Mouse (Mus musculus): ENCODE results near the gene Wdr11.
A peak's percentile ranks its signal among the peaks of the same experiment; 100 is the strongest.

Gene Wdr11

DNA sequence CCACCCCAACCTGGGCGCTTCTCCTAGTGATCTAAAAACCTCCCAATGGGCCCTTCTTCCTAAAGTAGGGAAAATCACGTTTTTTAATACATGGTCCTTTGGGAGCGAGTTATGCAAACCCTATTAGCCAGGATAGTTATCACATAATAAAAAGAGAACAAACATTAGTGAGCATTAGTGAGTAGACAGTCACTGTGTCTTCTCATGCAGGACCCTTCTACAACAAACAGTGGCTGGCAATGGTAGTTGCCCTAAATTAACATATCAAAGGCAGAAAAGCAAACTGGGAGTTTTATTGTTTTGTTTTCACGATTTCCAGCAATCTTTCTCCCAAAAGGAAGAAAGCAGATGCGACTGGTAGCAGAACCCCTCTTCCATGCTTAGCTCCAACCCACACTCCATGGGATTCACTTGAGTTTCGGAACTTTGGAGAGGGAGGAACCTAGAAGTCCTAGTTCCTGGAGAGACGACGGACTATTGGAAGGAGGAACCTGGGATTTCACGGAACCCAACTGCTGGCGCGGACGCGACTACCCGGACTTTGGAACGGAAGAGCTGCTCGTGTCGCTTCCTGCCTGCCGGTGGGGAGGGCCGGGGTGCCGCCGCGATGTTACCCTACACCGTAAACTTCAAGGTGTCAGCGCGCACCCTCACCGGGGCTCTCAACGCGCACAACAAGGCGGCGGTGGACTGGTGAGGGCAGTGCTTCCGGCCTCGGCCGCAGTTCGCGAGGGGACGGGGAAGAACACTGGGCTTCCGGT is at the start of gene Wdr11:
Gene Wdr11, plus strand, starts transcription at position 493 of the 761 bp plus-strand sequence.
- Histone ChIP-seq H3K27me3 (ENCODE audit: control insufficient read depth, insufficient read depth, low read length, poor library complexity, severe bottlenecking) (no peaks in the 10 kb centered on the region), H3K36me3 (ENCODE audit: control insufficient read depth, insufficient read depth, low read length, poor library complexity, severe bottlenecking) (no peaks in the 10 kb centered on the region)
- peak; percentile 67 for DNase-seq (ENCODE audit: low read depth, low spot score)

DNA sequence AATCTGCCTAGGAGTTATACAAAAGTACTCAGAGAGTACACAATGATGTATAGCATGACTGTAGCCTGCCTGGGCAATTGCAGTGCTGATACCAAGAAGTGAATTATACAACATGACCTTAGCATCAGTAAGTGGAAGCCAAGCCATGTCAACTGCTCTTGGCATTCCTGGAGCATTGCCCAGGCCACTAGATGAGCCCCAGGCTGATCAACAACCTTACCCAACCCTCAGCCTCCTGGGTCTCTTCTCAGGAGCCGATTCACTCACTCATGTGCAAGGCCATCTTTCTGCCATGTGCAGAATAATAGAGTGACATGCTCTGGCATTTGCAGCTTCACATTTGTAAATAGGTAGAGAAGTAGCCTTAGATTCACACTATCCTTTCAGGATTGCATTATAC is 24.1 kb upstream of the Wdr11 start:
- Histone ChIP-seq H3K27me3 (ENCODE audit: control insufficient read depth, insufficient read depth, low read length, poor library complexity, severe bottlenecking) (no peaks in the 10 kb centered on the region; the same call in 1 of the 2 replicates), H3K36me3 (ENCODE audit: control insufficient read depth, insufficient read depth, low read length, poor library complexity, severe bottlenecking) (no peaks in the 10 kb centered on the region)
- DNase-seq (ENCODE audit: low read depth, low spot score) = no peak

DNA sequence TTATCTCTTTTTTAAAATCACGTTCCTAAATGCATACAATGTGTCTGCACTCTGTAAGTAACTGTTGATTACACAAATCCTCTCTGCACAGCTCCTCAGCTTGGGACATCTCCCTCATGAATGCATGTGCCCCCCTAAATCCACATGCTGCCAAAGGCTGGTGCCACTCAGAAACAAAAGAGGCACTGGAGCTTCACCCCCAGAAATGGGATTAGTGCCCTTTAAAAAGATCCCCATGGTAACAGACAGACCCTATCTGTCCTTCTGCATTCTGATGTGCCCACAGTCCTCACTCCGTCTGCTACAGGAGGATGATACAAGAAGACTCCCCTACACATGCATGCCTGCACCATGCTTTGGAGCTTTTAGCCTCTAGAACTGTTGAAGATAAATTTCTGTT is 23.3 kb upstream of the Wdr11 start:
- no peaks in the 10 kb centered on the region for H3K36me3 ChIP-seq (ENCODE audit: control insufficient read depth, insufficient read depth, low read length, poor library complexity, severe bottlenecking)
- no peak for DNase-seq (ENCODE audit: low read depth, low spot score)
- no peaks in the 10 kb centered on the region; the same call in 1 of the 2 replicates for H3K27me3 ChIP-seq (ENCODE audit: control insufficient read depth, insufficient read depth, low read length, poor library complexity, severe bottlenecking)

- DNase-seq (ENCODE audit: low read depth, low spot score) = peak; percentile 15
Observed at GRCm38 (mm10) chr7:129574471-129574870, 17.2 kb upstream of the Wdr11 start.

DNA sequence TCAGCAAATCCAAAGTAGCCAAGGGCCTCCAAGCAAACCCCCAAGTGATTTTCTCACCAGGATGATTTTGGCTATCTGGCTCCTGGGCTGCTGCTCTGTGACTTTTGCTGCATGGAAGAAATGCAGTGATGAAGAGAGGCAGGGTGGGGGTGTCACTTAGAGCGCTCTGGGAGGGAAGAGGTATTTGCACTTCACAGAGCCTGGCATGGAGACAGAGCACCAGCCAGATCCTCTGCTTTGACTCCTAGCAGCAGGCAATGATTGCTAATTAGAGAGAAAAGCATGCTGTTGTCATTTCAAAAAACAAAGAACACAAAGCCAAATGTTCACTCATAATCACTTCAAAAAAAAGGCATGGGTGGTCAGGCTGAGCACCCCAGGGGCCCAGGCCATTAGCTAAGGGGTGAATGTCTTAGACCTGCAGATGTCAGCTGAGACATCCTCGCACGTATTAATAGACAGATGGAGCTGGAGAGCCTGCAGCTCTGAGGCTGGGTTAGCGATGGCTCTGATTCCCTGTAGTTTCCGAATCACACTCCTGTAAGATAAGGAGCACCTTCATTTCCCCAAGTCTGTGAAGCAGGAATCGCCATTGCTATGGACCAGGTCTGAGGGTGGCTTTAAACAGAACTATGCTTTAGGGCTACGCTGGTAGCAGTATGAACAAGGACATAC is 16.4 kb upstream of the Wdr11 start:
- Histone ChIP-seq H3K36me3 (ENCODE audit: control insufficient read depth, insufficient read depth, low read length, poor library complexity, severe bottlenecking) (no peaks in the 10 kb centered on the region), H3K27me3 (ENCODE audit: control insufficient read depth, insufficient read depth, low read length, poor library complexity, severe bottlenecking) (no peaks in the 10 kb centered on the region)
- no peak for DNase-seq (ENCODE audit: low read depth, low spot score)

More at GRCm38 (mm10) chr7:129574471-129574870, 17.2 kb upstream of the Wdr11 start:
- H3K36me3 ChIP-seq (ENCODE audit: control insufficient read depth, insufficient read depth, low read length, poor library complexity, severe bottlenecking) = no peaks in the 10 kb centered on the region
- H3K27me3 ChIP-seq (ENCODE audit: control insufficient read depth, insufficient read depth, low read length, poor library complexity, severe bottlenecking) = no peaks in the 10 kb centered on the region; the same call in 1 of the 2 replicates

GRCm38 (mm10) chr7:129592132-129592745 is 576 bp downstream of the Wdr11 start:
- H3K36me3 ChIP-seq (ENCODE audit: control insufficient read depth, insufficient read depth, low read length, poor library complexity, severe bottlenecking) = no peaks in the 10 kb centered on the region
- DNase-seq (ENCODE audit: low read depth, low spot score) = no peak
- H3K27me3 ChIP-seq (ENCODE audit: control insufficient read depth, insufficient read depth, low read length, poor library complexity, severe bottlenecking) = no peaks in the 10 kb centered on the region

- Histone ChIP-seq H3K27me3 (ENCODE audit: control insufficient read depth, insufficient read depth, low read length, poor library complexity, severe bottlenecking) (no peaks in the 10 kb centered on the region), H3K36me3 (ENCODE audit: control insufficient read depth, insufficient read depth, low read length, poor library complexity, severe bottlenecking) (no peaks in the 10 kb centered on the region)
- DNase-seq (ENCODE audit: low read depth, low spot score) = no peak
Observed at GRCm38 (mm10) chr7:129597186-129597585, 5.5 kb downstream of the Wdr11 start.

DNA sequence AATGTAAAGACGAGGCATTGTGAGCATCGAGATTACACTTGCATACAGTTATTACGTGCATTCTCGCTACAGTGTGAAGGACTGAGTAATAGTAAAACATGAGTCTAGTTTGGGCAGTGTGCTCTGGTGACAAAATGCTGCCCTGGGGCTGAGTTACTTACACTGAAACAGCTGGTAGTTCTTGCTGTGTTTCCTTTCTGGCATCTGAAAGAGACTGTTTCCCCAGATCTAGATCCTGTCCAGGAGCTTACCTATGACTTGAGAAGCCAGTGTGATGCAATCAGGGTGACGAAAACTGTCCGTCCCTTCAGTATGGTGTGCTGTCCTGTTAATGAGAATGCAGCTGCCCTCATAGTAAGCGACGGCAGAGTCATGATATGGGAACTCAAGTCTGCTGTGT is 14.6 kb downstream of the Wdr11 start:
- DNase-seq (ENCODE audit: low read depth, low spot score) = no peak
- Histone ChIP-seq H3K36me3 (ENCODE audit: control insufficient read depth, insufficient read depth, low read length, poor library complexity, severe bottlenecking) (peaks cover 16% of the 10 kb centered on the region), H3K27me3 (ENCODE audit: control insufficient read depth, insufficient read depth, low read length, poor library complexity, severe bottlenecking) (no peaks in the 10 kb centered on the region)

- DNase-seq (ENCODE audit: low read depth, low spot score) = no peak
- H3K36me3 ChIP-seq (ENCODE audit: control insufficient read depth, insufficient read depth, low read length, poor library complexity, severe bottlenecking) = peaks cover 19% of the 10 kb centered on the region
- H3K27me3 ChIP-seq (ENCODE audit: control insufficient read depth, insufficient read depth, low read length, poor library complexity, severe bottlenecking) = no peaks in the 10 kb centered on the region
Observed at GRCm38 (mm10) chr7:129621141-129621540, 29.5 kb downstream of the Wdr11 start.

DNA sequence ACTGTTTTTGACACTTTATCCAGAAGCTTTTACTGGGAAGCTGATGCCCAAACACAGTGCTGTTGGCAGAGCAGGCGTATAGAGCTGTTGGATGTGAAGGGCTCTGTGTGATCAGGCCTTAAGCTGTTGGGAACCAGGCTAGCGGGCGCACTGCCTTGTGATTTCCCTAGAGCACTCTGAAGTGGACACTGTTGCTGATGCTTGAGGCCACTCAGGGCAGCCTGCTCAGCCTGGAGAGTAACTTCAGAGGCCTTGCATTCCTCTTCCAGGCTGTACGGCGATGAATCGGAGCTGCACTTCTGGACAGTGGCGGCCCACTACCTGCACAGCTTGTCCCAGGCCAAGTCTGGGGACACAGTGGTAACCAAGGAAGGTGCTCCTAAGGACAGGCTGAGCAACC is 38.7 kb downstream of the Wdr11 start:
- H3K36me3 ChIP-seq (ENCODE audit: control insufficient read depth, insufficient read depth, low read length, poor library complexity, severe bottlenecking) = peaks cover 16% of the 10 kb centered on the region
- no peak for DNase-seq (ENCODE audit: low read depth, low spot score)
- H3K27me3 ChIP-seq (ENCODE audit: control insufficient read depth, insufficient read depth, low read length, poor library complexity, severe bottlenecking) = no peaks in the 10 kb centered on the region

- no peaks in the 10 kb centered on the region for H3K27me3 ChIP-seq (ENCODE audit: control insufficient read depth, insufficient read depth, low read length, poor library complexity, severe bottlenecking)
Observed at GRCm38 (mm10) chr7:129631453-129631852, 39.8 kb downstream of the Wdr11 start.

DNA sequence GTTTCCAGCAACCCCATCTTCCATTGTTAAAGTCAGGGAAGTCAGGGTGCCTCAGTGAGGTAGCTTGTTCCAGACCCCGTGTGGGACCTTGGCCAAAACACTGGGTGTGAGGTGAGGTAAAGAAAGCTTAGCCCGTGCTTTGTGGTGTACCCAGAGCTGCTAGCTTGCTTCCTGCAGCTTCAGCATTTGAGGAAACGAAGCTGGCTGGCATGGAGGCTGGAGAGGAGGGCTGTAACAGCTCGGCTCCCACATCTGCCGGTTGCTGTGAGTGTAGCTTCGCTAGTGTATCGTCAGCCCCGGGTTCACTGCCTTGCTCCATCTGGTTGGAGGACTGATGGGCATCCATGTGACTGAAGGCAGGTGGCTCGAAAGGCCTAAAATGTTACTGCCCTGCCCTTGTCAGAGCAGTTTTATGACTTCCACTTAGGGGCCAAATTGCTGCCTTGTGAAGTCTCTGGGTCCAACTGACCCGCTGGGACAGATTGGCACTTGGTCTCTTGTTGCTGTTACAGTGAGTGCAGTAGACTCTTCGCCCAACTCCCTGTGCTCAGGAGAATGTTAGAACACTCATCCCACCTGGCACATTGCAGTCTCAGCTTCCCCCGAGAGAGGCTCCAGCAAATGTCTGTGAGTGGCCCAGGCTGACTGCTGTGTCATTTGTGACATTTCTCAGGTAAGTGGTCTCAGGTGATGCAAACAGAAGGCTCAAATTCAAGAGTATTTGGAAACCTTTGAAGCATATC is 44.4 kb downstream of the Wdr11 start:
- no peaks in the 10 kb centered on the region for H3K27me3 ChIP-seq (ENCODE audit: control insufficient read depth, insufficient read depth, low read length, poor library complexity, severe bottlenecking)
- no peak for DNase-seq (ENCODE audit: low read depth, low spot score)
- peaks cover 8% of the 10 kb centered on the region for H3K36me3 ChIP-seq (ENCODE audit: control insufficient read depth, insufficient read depth, low read length, poor library complexity, severe bottlenecking)

More at GRCm38 (mm10) chr7:129631453-129631852, 39.8 kb downstream of the Wdr11 start:
- no peak for DNase-seq (ENCODE audit: low read depth, low spot score)
- peaks cover 16% of the 10 kb centered on the region for H3K36me3 ChIP-seq (ENCODE audit: control insufficient read depth, insufficient read depth, low read length, poor library complexity, severe bottlenecking)

- Histone ChIP-seq H3K36me3 (ENCODE audit: control insufficient read depth, insufficient read depth, low read length, poor library complexity, severe bottlenecking) (peaks cover 4% of the 10 kb centered on the region), H3K27me3 (ENCODE audit: control insufficient read depth, insufficient read depth, low read length, poor library complexity, severe bottlenecking) (no peaks in the 10 kb centered on the region)
- no peak for DNase-seq (ENCODE audit: low read depth, low spot score)
Observed at GRCm38 (mm10) chr7:129636992-129637391, 45.3 kb downstream of the Wdr11 start.

GRCm38 (mm10) chr7:129637906-129638475 is 46.3 kb downstream of the Wdr11 start:
- no peaks in the 10 kb centered on the region for H3K27me3 ChIP-seq (ENCODE audit: control insufficient read depth, insufficient read depth, low read length, poor library complexity, severe bottlenecking)
- H3K36me3 ChIP-seq (ENCODE audit: control insufficient read depth, insufficient read depth, low read length, poor library complexity, severe bottlenecking) = peaks cover 1% of the 10 kb centered on the region; the same call in 1 of the 2 replicates
- no peak for DNase-seq (ENCODE audit: low read depth, low spot score)
